Mouse (Mus musculus) C2C12 (cell line): ENCODE results near the gene Alpk3. TPM values are rescaled to one million over a fixed set of nuclear protein-coding genes. Genes with fewer than 3 reads are reported as not detected.
"Not testable (repeated sequence)": the region's sequence is repeated elsewhere in the genome, so short reads cannot be mapped to it uniquely, and the experiment has no call there.

ENCODE experiments used
- H3K27me3 ChIP-seq: one replicate; pipeline ENCODE4 v1.6.1; 2011; ENCODE audit not compliant: control insufficient read depth, insufficient read depth, insufficient read length
- H3K36me3 ChIP-seq: one replicate; pipeline ENCODE4 v1.6.1; 2011; ENCODE audit not compliant: control insufficient read depth, insufficient read depth
- H3K4me3 ChIP-seq: one replicate; pipeline ENCODE4 v1.5.1; 2011; ENCODE audit warnings: mild to moderate bottlenecking, control low read depth; ENCODE audit not compliant: poor library complexity, insufficient read depth, severe bottlenecking
- H3K79me2 ChIP-seq: one replicate; pipeline ENCODE4 v1.6.1; 2011; ENCODE audit not compliant: control insufficient read depth, insufficient read depth
- H3K79me3 ChIP-seq: one replicate; pipeline ENCODE4 v1.6.1; 2011; ENCODE audit warnings: low read depth, control low read depth
- H3ac ChIP-seq: one replicate; pipeline ENCODE3; 2011; ENCODE audit warnings: low read depth; ENCODE audit not compliant: control insufficient read depth, insufficient read length
- CEBPB ChIP-seq: IDR thresholded peaks from one replicate; pipeline ENCODE4 v1.6.1; 2011; ENCODE audit warnings: low read depth, mild to moderate bottlenecking, control low read depth, moderate library complexity
- CTCF ChIP-seq: IDR thresholded peaks from one replicate; pipeline ENCODE4 v1.5.1; 2011; ENCODE audit not compliant: control insufficient read depth, insufficient read depth, insufficient read length
- FOSL1 ChIP-seq: IDR thresholded peaks from one replicate; pipeline ENCODE4 v1.8.0; 2011; ENCODE audit warnings: mild to moderate bottlenecking, low read length; ENCODE audit not compliant: poor library complexity, insufficient read depth, severe bottlenecking
- MAX ChIP-seq: IDR thresholded peaks from one replicate; pipeline ENCODE4 v1.6.1; 2011; ENCODE audit warnings: mild to moderate bottlenecking, control low read depth
- MYOD1 ChIP-seq: IDR thresholded peaks from one replicate; pipeline ENCODE4 v1.6.1; 2011; ENCODE audit warnings: low read depth; ENCODE audit not compliant: control insufficient read depth, insufficient read length
- MYOG ChIP-seq: IDR thresholded peaks from one replicate; pipeline ENCODE4 v1.6.1; 2011; ENCODE audit not compliant: control insufficient read depth, insufficient read length; ENCODE audit errors: extremely low read depth
- USF1 ChIP-seq: IDR thresholded peaks from one replicate; pipeline ENCODE4 v1.6.1; 2011; ENCODE audit warnings: low read depth, mild to moderate bottlenecking, control low read depth, moderate library complexity
- polyA plus RNA-seq: library from polyadenylated mRNA; unstranded; fragments of >200 nt; fragmentation: generic; extraction: Trizol; gene quantifications from one replicate; pipeline ENCODE4 v1.2.1, GENCODE M21; 2012; ENCODE audit warnings: missing spikeins

The Alpk3 gene
- polyA plus RNA-seq, 1 experiment = 0.14 TPM

- Histone ChIP-seq H3K36me3 (no peaks in the 10 kb centered on the region), H3K79me3 (no peaks in the 10 kb centered on the region), H3ac (no peak overlapping the region), H3K4me3 (no peak overlapping the region), H3K79me2 (no peaks in the 10 kb centered on the region), H3K27me3 (peaks cover 3% of the 10 kb centered on the region)
- TF ChIP-seq FOSL1 (no peak), USF1 (no peak), CTCF (no peak), MYOG (no peak), CEBPB (no peak), MAX (no peak), MYOD1 (no peak)
Measured at GRCm38 (mm10) chr7:81149759-81150158, 92.4 kb downstream of the Alpk3 start.

- no peaks in the 10 kb centered on the region for H3K79me2 ChIP-seq
- no peak overlapping the region for H3K4me3 ChIP-seq
- H3ac ChIP-seq = no peak overlapping the region
- no peaks in the 10 kb centered on the region for H3K36me3 ChIP-seq
- H3K79me3 ChIP-seq = no peaks in the 10 kb centered on the region
- peaks cover 3% of the 10 kb centered on the region for H3K27me3 ChIP-seq
- TF ChIP-seq FOSL1 (no peak), MAX (no peak), MYOD1 (no peak), CEBPB (no peak), USF1 (no peak), CTCF (no peak), MYOG (no peak)
Measured at GRCm38 (mm10) chr7:81151216-81151615, 93.8 kb downstream of the Alpk3 start.

- no peaks in the 10 kb centered on the region for H3K79me2 ChIP-seq
- no peak overlapping the region for H3ac ChIP-seq
- no peak overlapping the region for H3K4me3 ChIP-seq
- no peak for TF ChIP-seq MYOG
- no peak for TF ChIP-seq MAX
- no peak for TF ChIP-seq CEBPB
- TF ChIP-seq CTCF = no peak
- TF ChIP-seq USF1 = no peak
- TF ChIP-seq MYOD1 = no peak
- no peak for TF ChIP-seq FOSL1
- no peaks in the 10 kb centered on the region for H3K79me3 ChIP-seq
- peaks cover 11% of the 10 kb centered on the region for H3K27me3 ChIP-seq
- H3K36me3 ChIP-seq = no peaks in the 10 kb centered on the region
Measured at GRCm38 (mm10) chr7:81152306-81152705, 94.9 kb downstream of the Alpk3 start.

- Histone ChIP-seq H3K27me3 (peaks cover 15% of the 10 kb centered on the region), H3K4me3 (no peak overlapping the region), H3ac (no peak overlapping the region), H3K36me3 (no peaks in the 10 kb centered on the region), H3K79me2 (no peaks in the 10 kb centered on the region), H3K79me3 (no peaks in the 10 kb centered on the region)
- TF ChIP-seq CEBPB (no peak), CTCF (no peak), MYOD1 (no peak), USF1 (no peak), MYOG (no peak), FOSL1 (no peak), MAX (no peak)
Measured at GRCm38 (mm10) chr7:81152826-81153225, 95.4 kb downstream of the Alpk3 start.

- Histone ChIP-seq H3K4me3 (no peak overlapping the region), H3K36me3 (no peaks in the 10 kb centered on the region), H3K79me2 (no peaks in the 10 kb centered on the region), H3K79me3 (no peaks in the 10 kb centered on the region), H3ac (no peak overlapping the region), H3K27me3 (peaks cover 16% of the 10 kb centered on the region)
- TF ChIP-seq CEBPB (no peak), USF1 (no peak), MAX (no peak), CTCF (no peak), MYOG (no peak), MYOD1 (no peak)
Measured at GRCm38 (mm10) chr7:81153327-81153726, 95.9 kb downstream of the Alpk3 start.

GRCm38 (mm10) chr7:81154244-81154643, 96.8 kb downstream of the Alpk3 start:
- H3K27me3 ChIP-seq = peaks cover 16% of the 10 kb centered on the region
- H3K4me3 ChIP-seq, H3K79me3 ChIP-seq, H3ac ChIP-seq, H3K36me3 ChIP-seq, H3K79me2 ChIP-seq: not testable (repeated sequence)
